Mouse (Mus musculus) kidney, adult 9 months (tissue): ENCODE results near the gene Zfp174.

Experiments
- DNase-seq: peaks from one replicate; pipeline ENCODE4 v3.0.0; 2022

Zfp174 gene

GRCm38 (mm10) chr16:3884201-3885064 lies 37.4 kb downstream of the Zfp174 start, which contains the start of the genes Zfp597 and Gm20695:
Gene Zfp597, minus strand, starts transcription at chr16:3884561.
Gene Gm20695, plus strand, starts transcription at chr16:3884648.
- peak; percentile 95 for DNase-seq

GRCm38 (mm10) chr16:3885065-3885670 lies 38.1 kb downstream of the Zfp174 start:
- peak; percentile 28 for DNase-seq

GRCm38 (mm10) chr16:3891621-3892295 lies 44.7 kb downstream of the Zfp174 start:
- no peak for DNase-seq

- DNase-seq: no peak
These were observed 46.7 kb downstream of the Zfp174 start for GRCm38 (mm10) chr16:3893739-3894138.

- peak; percentile 43 for DNase-seq
These were observed 48.2 kb downstream of the Zfp174 start for GRCm38 (mm10) chr16:3895173-3895792.

- no peak for DNase-seq
These were observed 49.0 kb downstream of the Zfp174 start for GRCm38 (mm10) chr16:3896046-3896445.

GRCm38 (mm10) chr16:3896553-3896952 lies 49.5 kb downstream of the Zfp174 start:
- no peak for DNase-seq

GRCm38 (mm10) chr16:3907471-3907870 lies 60.4 kb downstream of the Zfp174 start:
- DNase-seq: no peak
